Mouse (Mus musculus): ENCODE data around the gene Prlh. TPM values are rescaled to one million over a fixed set of nuclear protein-coding genes. Genes with fewer than 3 reads are reported as not detected.
A peak's percentile ranks its signal among the peaks of the same experiment; 100 is the strongest.

Prlh gene
- polyA plus RNA-seq, 1 experiment from 2014 or later: not detected

GRCm38 (mm10) chr1:90956245-90957096, 3.6 kb downstream of the Prlh start:
- H3K9ac ChIP-seq: no peak overlapping the region
- peak; percentile 76; the same call in 1 of the 2 replicates for ATAC-seq (ENCODE audit: insufficient number of reproducible peaks, insufficient read depth, low FRiP score, low TSS enrichment)
- H3K4me2 ChIP-seq (replicated peaks): no peak overlapping the region
- H3K36me3 ChIP-seq: no peaks in the 10 kb centered on the region
- H3K27ac ChIP-seq: no peak overlapping the region
- H3K4me3 ChIP-seq: no peak overlapping the region
- no peaks in the 10 kb centered on the region for H3K9me3 ChIP-seq
- H3K27me3 ChIP-seq: no peaks in the 10 kb centered on the region; the same call in 1 of the 2 replicates
- no peaks in the 10 kb centered on the region for H3K4me1 ChIP-seq
- 28% methylated on average over 7 of the region's 7 CpGs for WGBS

GRCm38 (mm10) chr1:90962526-90962925, 9.6 kb downstream of the Prlh start:
- H3K27ac ChIP-seq: no peak overlapping the region
- no peak overlapping the region for H3K9ac ChIP-seq
- peaks cover 15% of the 10 kb centered on the region; the same call in 1 of the 2 replicates for H3K4me1 ChIP-seq
- H3K36me3 ChIP-seq: no peaks in the 10 kb centered on the region
- ATAC-seq (ENCODE audit: insufficient number of reproducible peaks, insufficient read depth, low FRiP score, low TSS enrichment): no peak
- no peaks in the 10 kb centered on the region; the same call in 1 of the 2 replicates for H3K27me3 ChIP-seq
- no peak overlapping the region for H3K4me3 ChIP-seq
- no peak overlapping the region for H3K4me2 ChIP-seq (replicated peaks)
- H3K9me3 ChIP-seq: no peaks in the 10 kb centered on the region
- WGBS: 36% methylated on average over 4 of the region's 4 CpGs

DNA sequence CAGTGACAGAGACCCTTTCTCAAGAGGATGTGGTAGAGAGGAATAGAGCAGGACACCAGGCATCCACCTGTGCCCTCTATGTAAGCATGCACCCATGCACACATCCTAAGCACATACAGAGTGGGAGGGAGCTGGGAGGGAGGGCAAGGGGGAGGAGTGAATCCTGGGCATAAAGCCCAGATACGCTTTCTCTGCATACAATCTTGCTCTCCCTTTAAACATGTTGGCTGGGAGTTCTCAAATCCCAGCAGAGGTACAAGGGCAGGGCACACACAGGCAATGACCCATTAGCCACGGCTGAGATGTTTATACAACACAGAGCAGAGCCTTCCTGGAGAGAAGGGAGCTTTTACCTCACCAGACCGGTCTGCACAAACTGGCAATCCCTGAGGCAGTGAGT, 10.1 kb downstream of the Prlh start:
- 9% methylated on average over 3 of the region's 3 CpGs for WGBS
- no peak overlapping the region for H3K27ac ChIP-seq

DNA sequence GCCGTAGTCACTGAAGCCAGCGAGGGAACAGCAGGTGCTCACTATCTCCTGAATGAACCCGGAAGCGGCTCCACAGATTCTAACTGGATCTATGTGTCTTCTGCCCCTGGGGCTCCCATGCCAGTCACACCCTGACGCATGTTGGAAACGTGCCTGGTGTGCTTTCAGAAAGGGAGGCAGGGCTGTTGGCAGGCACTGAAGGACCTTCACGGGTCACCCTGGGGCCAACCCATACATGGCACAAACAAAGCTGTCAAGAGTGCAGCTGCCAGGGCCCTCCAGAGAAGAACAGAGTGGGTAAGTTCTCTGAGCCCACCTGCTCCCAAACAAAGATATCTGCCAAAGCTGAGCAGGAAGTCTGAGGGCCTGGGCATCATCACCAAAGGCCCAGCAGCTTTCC, 14.7 kb downstream of the Prlh start:
- Histone ChIP-seq H3K9ac (no peak overlapping the region), H3K36me3 (no peaks in the 10 kb centered on the region), H3K9me3 (no peaks in the 10 kb centered on the region), H3K27me3 (no peaks in the 10 kb centered on the region), H3K4me1 (peaks cover 37% of the 10 kb centered on the region), H3K27ac (no peak overlapping the region), H3K4me2 (replicated peaks) (no peak overlapping the region), H3K4me3 (no peak overlapping the region)
- ATAC-seq (ENCODE audit: insufficient number of reproducible peaks, insufficient read depth, low FRiP score, low TSS enrichment): no peak
- 76% methylated on average over 7 of the region's 7 CpGs for WGBS

More for the DNA sequence above, 10.1 kb downstream of the Prlh start:
- ATAC-seq (ENCODE audit: insufficient number of reproducible peaks, insufficient read depth, low FRiP score, low TSS enrichment): peak; percentile 61; the same call in 1 of the 2 replicates
- H3K36me3 ChIP-seq: no peaks in the 10 kb centered on the region
- no peak overlapping the region for H3K4me2 ChIP-seq (replicated peaks)
- H3K4me1 ChIP-seq: peaks cover 15% of the 10 kb centered on the region; the same call in 1 of the 2 replicates
- no peak overlapping the region for H3K9ac ChIP-seq
- H3K27me3 ChIP-seq: no peaks in the 10 kb centered on the region; the same call in 1 of the 2 replicates
- H3K9me3 ChIP-seq: no peaks in the 10 kb centered on the region
- H3K4me3 ChIP-seq: no peak overlapping the region

- H3K27ac ChIP-seq: no peak overlapping the region
- no peak overlapping the region for H3K4me2 ChIP-seq (replicated peaks)
- no peaks in the 10 kb centered on the region for H3K36me3 ChIP-seq
- H3K4me1 ChIP-seq: peaks cover 35% of the 10 kb centered on the region
- no peaks in the 10 kb centered on the region for H3K27me3 ChIP-seq
- H3K4me3 ChIP-seq: no peak overlapping the region
- WGBS: 81% methylated on average over 4 of the region's 4 CpGs
- H3K9ac ChIP-seq: no peak overlapping the region
- H3K9me3 ChIP-seq: no peaks in the 10 kb centered on the region
- ATAC-seq (ENCODE audit: insufficient number of reproducible peaks, insufficient read depth, low FRiP score, low TSS enrichment): no peak
Observed at GRCm38 (mm10) chr1:90968649-90969048, 15.7 kb downstream of the Prlh start.

DNA sequence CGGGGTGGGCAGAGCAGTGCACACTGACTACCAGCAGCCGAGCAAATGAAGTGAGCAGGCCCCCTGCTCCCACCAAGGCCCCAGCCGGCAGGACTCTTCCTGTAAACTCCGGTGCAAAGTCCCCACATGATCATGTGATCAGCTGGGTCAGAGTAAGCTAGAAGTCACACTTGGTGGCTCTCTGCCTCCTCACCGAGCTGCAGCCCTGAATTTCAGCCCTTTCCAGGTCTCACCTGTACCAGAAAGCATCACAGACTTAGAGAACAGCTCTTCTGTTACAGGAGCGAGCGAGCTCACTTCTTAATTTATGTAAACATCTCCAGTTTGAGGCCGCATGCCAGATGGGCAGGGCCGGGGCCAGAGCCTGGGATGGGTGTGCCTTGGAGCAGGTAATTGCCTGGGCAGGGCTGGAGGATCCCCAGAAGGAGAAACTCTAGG, 16.5 kb downstream of the Prlh start, which contains the start of gene Rab17:
TSS of gene Rab17 (minus strand) at position 315 of the 438 bp plus-strand sequence.
- ATAC-seq (ENCODE audit: insufficient number of reproducible peaks, insufficient read depth, low FRiP score, low TSS enrichment): no peak
- Histone ChIP-seq H3K27ac (0 out of 2 replicates have a peak within 1 kb of the TSS, but pooled peaks have one; percentile 11), H3K27me3 (no peaks in the 10 kb centered on the region), H3K4me3 (no peak within 1 kb of the TSS), H3K9ac (no peak within 1 kb of the TSS), H3K36me3 (no peaks in the 10 kb centered on the region), H3K4me2 (replicated peaks) (0 out of 2 replicates have a peak within 1 kb of the TSS, but pooled peaks have one; percentile 15), H3K9me3 (no peaks in the 10 kb centered on the region), H3K4me1 (peaks cover 33% of the 10 kb centered on the region)
- WGBS: 19% methylated on average over 9 of the region's 9 CpGs

DNA sequence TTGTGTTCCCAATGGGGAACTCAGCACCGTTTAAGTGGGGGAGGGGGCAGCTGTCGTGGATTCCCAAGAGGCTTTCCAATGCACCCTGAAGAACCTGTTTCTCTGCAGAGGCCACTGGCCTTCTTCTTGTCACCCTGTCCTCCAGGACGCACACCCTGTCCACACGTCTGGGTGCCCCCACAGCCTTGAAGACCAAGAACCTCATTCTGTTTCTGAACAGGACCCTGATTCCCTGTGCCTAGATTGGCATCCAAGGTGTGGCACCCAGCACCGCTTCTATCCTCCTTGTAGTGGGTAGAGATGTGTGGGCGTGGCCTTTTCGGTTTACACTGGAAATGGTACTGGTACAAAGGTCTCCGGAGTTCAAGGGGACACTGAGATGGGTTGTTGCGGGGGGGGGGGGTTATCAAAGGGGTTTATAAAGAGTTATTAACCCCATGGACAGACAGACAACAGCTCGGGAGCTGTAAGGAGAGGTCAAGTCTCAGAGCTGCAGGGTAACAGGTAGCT, 17.0 kb downstream of the Prlh start:
- Histone ChIP-seq H3K4me1 (peaks cover 36% of the 10 kb centered on the region), H3K4me2 (replicated peaks) (no peak overlapping the region), H3K36me3 (no peaks in the 10 kb centered on the region), H3K4me3 (no peak overlapping the region), H3K27ac (no peak overlapping the region), H3K9ac (no peak overlapping the region), H3K9me3 (no peaks in the 10 kb centered on the region), H3K27me3 (no peaks in the 10 kb centered on the region)
- ATAC-seq (ENCODE audit: insufficient number of reproducible peaks, insufficient read depth, low FRiP score, low TSS enrichment): no peak
- 77% methylated on average over 10 of the region's 10 CpGs for WGBS

- Histone ChIP-seq H3K4me3 (no peak overlapping the region), H3K9me3 (no peaks in the 10 kb centered on the region), H3K36me3 (no peaks in the 10 kb centered on the region), H3K27ac (peak overlapping the region; percentile 18; the same call in 1 of the 2 replicates), H3K4me2 (replicated peaks) (peak overlapping the region; percentile 25; the same call in 1 of the 2 replicates), H3K27me3 (no peaks in the 10 kb centered on the region), H3K4me1 (peaks cover 40% of the 10 kb centered on the region), H3K9ac (peak overlapping the region; percentile 20; the same call in 1 of the 2 replicates)
- peak; percentile 62; the same call in 1 of the 2 replicates for ATAC-seq (ENCODE audit: insufficient number of reproducible peaks, insufficient read depth, low FRiP score, low TSS enrichment)
- 10% methylated on average over 9 of the region's 9 CpGs for WGBS
Observed at GRCm38 (mm10) chr1:90972911-90973573, 20.1 kb downstream of the Prlh start.

GRCm38 (mm10) chr1:90973574-90973911, 20.6 kb downstream of the Prlh start:
- Histone ChIP-seq H3K36me3 (no peaks in the 10 kb centered on the region), H3K4me2 (replicated peaks) (no peak overlapping the region), H3K9me3 (no peaks in the 10 kb centered on the region), H3K4me1 (peaks cover 40% of the 10 kb centered on the region), H3K9ac (no peak overlapping the region), H3K4me3 (no peak overlapping the region), H3K27ac (no peak overlapping the region), H3K27me3 (no peaks in the 10 kb centered on the region)
- WGBS: 92% methylated on average over 2 of the region's 2 CpGs
- ATAC-seq (ENCODE audit: insufficient number of reproducible peaks, insufficient read depth, low FRiP score, low TSS enrichment): no peak

GRCm38 (mm10) chr1:90974906-90975649, 22.2 kb downstream of the Prlh start:
- H3K9ac ChIP-seq: no peak overlapping the region
- no peaks in the 10 kb centered on the region for H3K9me3 ChIP-seq
- no peak overlapping the region for H3K27ac ChIP-seq
- 15% methylated on average over 12 of the region's 12 CpGs for WGBS
- ATAC-seq (ENCODE audit: insufficient number of reproducible peaks, insufficient read depth, low FRiP score, low TSS enrichment): no peak
- no peak overlapping the region for H3K4me3 ChIP-seq
- H3K36me3 ChIP-seq: no peaks in the 10 kb centered on the region
- 0 out of 2 replicates have a peak overlapping the region, but pooled peaks have one; percentile 8 for H3K4me2 ChIP-seq (replicated peaks)
- H3K27me3 ChIP-seq: no peaks in the 10 kb centered on the region
- H3K4me1 ChIP-seq: peaks cover 28% of the 10 kb centered on the region

DNA sequence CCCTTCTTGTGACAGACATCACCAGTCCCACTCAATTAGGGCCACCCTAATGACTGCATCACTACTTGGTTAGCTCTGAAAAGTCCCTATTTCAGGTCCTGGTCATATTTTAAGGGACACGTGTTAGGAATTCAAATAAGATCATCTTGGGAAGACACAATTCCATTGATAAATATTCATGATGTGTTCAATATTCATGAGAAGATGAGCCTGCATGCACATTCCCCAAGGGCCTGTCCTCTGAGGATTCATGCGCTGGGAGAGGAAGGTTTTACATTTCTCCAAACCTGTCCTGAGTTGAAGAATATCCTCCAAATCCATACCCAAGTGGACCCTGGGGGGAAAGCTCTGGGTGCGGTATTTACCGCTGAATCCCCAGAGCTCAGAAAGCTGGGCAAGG, 23.1 kb downstream of the Prlh start:
- no peak for ATAC-seq (ENCODE audit: insufficient number of reproducible peaks, insufficient read depth, low FRiP score, low TSS enrichment)
- Histone ChIP-seq H3K27ac (no peak overlapping the region), H3K4me1 (peaks cover 22% of the 10 kb centered on the region), H3K4me3 (no peak overlapping the region), H3K9ac (no peak overlapping the region), H3K9me3 (no peaks in the 10 kb centered on the region), H3K36me3 (no peaks in the 10 kb centered on the region), H3K4me2 (replicated peaks) (no peak overlapping the region), H3K27me3 (no peaks in the 10 kb centered on the region)
- WGBS: 83% methylated on average over 4 of the region's 4 CpGs

Data from embryonic facial prominence, embryonic 12.5 days (tissue).